Mouse (Mus musculus): Measurements from ENCODE around the gene Calr4. TPM values are rescaled to one million over a fixed set of nuclear protein-coding genes. Genes with fewer than 3 reads are reported as not detected.
A peak's percentile ranks its signal among the peaks of the same experiment; 100 is the strongest.

Gene Calr4
- polyA plus RNA-seq (2012; ENCODE audit: insufficient read depth, insufficient read length, missing spikeins), result 0.34 TPM in 1 of 2 replicates, not detected in the other

DNA sequence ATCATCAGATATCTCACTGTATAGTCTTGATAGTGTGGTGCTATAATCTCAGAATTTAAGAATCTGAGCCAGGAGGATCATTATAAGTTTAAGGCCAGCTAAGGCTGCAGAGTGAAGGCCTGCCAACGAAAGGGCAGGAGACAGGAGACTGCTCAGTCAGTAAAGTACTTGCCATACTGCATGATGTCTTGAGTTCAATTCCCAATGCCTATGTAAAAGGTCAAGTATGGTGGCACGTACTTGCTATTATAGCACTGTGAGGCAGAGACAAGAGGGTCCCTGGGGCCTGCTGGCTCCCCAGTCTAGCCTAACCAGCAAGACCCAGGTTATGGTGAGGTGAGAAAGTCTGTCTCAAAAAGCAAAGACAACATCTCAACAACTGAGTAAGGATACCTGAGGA lies at the start of gene Calr4:
Gene Calr4 (plus strand): TSS at position 301 of the 400 bp plus-strand sequence.
- H3K4me1 ChIP-seq (ENCODE audit: control insufficient read depth, insufficient read depth, low read length), result peaks cover 4% of the 10 kb centered on the region; the same call in 1 of the 2 replicates
- no peak within 1 kb of the TSS for H3K4me3 ChIP-seq (ENCODE audit: insufficient read depth, low read length)
- TF ChIP-seq CTCF (IDR thresholded peaks at IDR 0.05; ENCODE audit: low read depth, low read length), result no peak
- TF ChIP-seq POLR2A (IDR thresholded peaks at IDR 0.05; ENCODE audit: borderline replicate concordance, low read depth, low read length), result no peak
- H3K27ac ChIP-seq (ENCODE audit: insufficient read depth, low read depth, low read length), result no peak within 1 kb of the TSS

DNA sequence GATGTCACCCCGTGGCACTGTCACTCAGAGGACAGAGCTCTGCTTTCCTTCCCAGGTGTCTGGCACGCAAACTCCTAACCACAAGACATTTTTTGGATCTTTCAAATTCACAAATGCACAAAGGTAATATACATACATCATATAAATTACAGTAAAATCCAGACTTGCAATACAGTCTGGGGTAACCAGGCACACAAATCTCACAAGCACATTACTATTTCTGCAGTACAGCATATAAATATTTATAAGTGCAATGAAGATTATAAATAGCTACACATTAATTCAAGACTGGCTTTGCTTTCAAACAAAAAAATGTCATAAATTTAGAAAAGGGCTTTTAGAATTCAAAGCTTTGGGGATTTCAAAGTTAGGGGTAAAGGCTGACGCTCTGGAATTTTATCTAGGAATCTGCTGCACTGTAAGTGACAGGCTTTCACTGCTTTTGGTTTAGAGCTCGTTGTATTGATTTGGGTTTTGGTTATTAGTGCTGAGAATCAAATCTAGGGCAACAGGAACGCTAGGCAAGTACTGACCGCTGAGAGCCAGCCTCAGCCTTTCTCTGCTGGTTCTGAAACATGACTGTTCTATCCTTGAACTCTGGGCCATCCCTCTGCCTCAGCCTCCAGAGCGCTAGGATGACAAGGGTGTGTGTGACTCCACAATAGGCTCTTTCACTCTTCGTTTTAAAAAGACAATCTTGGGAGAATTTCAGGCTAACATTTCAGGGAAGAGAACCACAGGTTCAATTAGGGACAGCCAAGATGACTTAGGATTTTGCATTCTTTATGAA lies 48.5 kb upstream of the Calr4 start:
- peaks cover 6% of the 10 kb centered on the region; the same call in 1 of the 2 replicates for H3K4me1 ChIP-seq (ENCODE audit: control insufficient read depth, insufficient read depth, low read length)
- H3K27ac ChIP-seq (ENCODE audit: insufficient read depth, low read depth, low read length), result no peak overlapping the region
- no peak overlapping the region for H3K4me3 ChIP-seq (ENCODE audit: insufficient read depth, low read length)
- TF ChIP-seq POLR2A (IDR thresholded peaks at IDR 0.05; ENCODE audit: borderline replicate concordance, low read depth, low read length) (no peak), CTCF (IDR thresholded peaks at IDR 0.05; ENCODE audit: low read depth, low read length) (no peak)

GRCm38 (mm10) chr4:109191598-109191997 lies 42.7 kb upstream of the Calr4 start:
- TF ChIP-seq POLR2A (IDR thresholded peaks at IDR 0.05; ENCODE audit: borderline replicate concordance, low read depth, low read length), result no peak
- no peak overlapping the region for H3K27ac ChIP-seq (ENCODE audit: insufficient read depth, low read depth, low read length)
- no peak overlapping the region for H3K4me3 ChIP-seq (ENCODE audit: insufficient read depth, low read length)
- peaks cover 16% of the 10 kb centered on the region for H3K4me1 ChIP-seq (ENCODE audit: control insufficient read depth, insufficient read depth, low read length)

- no peak overlapping the region for H3K27ac ChIP-seq (ENCODE audit: insufficient read depth, low read depth, low read length)
- TF ChIP-seq CTCF (IDR thresholded peaks at IDR 0.05; ENCODE audit: low read depth, low read length) (no peak), POLR2A (IDR thresholded peaks at IDR 0.05; ENCODE audit: borderline replicate concordance, low read depth, low read length) (no peak)
- peaks cover 18% of the 10 kb centered on the region for H3K4me1 ChIP-seq (ENCODE audit: control insufficient read depth, insufficient read depth, low read length)
- no peak overlapping the region for H3K4me3 ChIP-seq (ENCODE audit: insufficient read depth, low read length)
These were observed 40.4 kb upstream of the Calr4 start for GRCm38 (mm10) chr4:109193886-109194285.

- H3K4me1 ChIP-seq (ENCODE audit: control insufficient read depth, insufficient read depth, low read length), result peaks cover 26% of the 10 kb centered on the region
- no peak for TF ChIP-seq CTCF (IDR thresholded peaks at IDR 0.05; ENCODE audit: low read depth, low read length)
- TF ChIP-seq POLR2A (IDR thresholded peaks at IDR 0.05; ENCODE audit: borderline replicate concordance, low read depth, low read length), result no peak
- no peak overlapping the region for H3K27ac ChIP-seq (ENCODE audit: insufficient read depth, low read depth, low read length)
- H3K4me3 ChIP-seq (ENCODE audit: insufficient read depth, low read length), result no peak overlapping the region
These were observed 38.2 kb upstream of the Calr4 start for GRCm38 (mm10) chr4:109195900-109196629.

- TF ChIP-seq POLR2A (IDR thresholded peaks at IDR 0.05; ENCODE audit: borderline replicate concordance, low read depth, low read length) (no peak), CTCF (IDR thresholded peaks at IDR 0.05; ENCODE audit: low read depth, low read length) (no peak)
- H3K4me1 ChIP-seq (ENCODE audit: control insufficient read depth, insufficient read depth, low read length), result peaks cover 23% of the 10 kb centered on the region
- peak overlapping the region; percentile 7; the same call in 1 of the 2 replicates for H3K4me3 ChIP-seq (ENCODE audit: insufficient read depth, low read length)
- H3K27ac ChIP-seq (ENCODE audit: insufficient read depth, low read depth, low read length), result peak overlapping the region; percentile 44
These were observed 35.2 kb upstream of the Calr4 start for GRCm38 (mm10) chr4:109199069-109199468.

DNA sequence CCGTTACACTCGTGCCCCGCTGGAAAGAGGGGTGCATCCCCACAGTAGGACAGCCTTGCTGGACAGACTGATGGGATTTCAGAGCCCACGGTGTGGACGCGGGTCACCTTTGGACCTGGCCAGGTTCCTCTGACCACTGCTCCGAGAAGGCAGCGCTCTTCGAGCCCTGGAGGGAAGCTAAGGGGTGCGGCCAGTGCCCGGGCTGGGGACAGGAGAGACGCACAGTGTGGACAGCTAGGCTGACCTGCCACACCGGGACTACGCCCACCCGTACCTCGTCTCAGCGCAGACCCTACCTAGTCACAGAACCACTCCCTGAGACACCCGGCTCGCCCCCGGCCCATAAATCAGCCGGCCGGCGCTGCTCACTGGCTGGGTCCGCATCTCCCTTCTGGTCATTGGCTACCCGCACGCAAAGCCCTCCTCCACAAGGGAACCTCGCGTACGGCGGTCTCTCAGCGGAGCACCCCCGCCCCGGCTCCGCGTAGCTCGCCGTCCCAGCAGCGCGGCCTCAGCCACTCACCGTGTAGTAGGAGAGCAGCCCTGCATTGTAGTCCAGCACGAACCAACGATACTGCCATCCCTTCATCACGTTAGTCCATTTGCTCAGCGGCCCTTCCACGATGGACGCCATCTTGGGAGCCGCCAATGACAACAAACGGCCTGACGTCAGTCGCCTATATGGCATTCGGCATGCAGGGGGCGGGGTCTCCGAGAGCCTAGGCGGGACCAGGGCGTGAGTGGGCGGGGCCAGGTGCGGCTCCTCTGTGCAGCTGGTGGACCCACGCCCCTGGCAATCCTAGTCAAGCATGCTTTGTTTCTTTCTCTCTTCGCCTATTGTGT lies 32.5 kb upstream of the Calr4 start, which contains the start of gene Osbpl9:
Gene Osbpl9 (minus strand): TSS at position 691 of the 843 bp plus-strand sequence.
- Histone ChIP-seq H3K27ac (ENCODE audit: insufficient read depth, low read depth, low read length) (peak within 1 kb of the TSS; percentile 26), H3K4me3 (ENCODE audit: insufficient read depth, low read length) (peak within 1 kb of the TSS; percentile 69), H3K4me1 (ENCODE audit: control insufficient read depth, insufficient read depth, low read length) (peaks cover 36% of the 10 kb centered on the region)
- TF ChIP-seq CTCF (IDR thresholded peaks at IDR 0.05; ENCODE audit: low read depth, low read length) (no peak), POLR2A (IDR thresholded peaks at IDR 0.05; ENCODE audit: borderline replicate concordance, low read depth, low read length) (no peak)

GRCm38 (mm10) chr4:109203931-109204330 lies 30.4 kb upstream of the Calr4 start:
- H3K4me1 ChIP-seq (ENCODE audit: control insufficient read depth, insufficient read depth, low read length), result peaks cover 48% of the 10 kb centered on the region
- no peak for TF ChIP-seq CTCF (IDR thresholded peaks at IDR 0.05; ENCODE audit: low read depth, low read length)
- no peak for TF ChIP-seq POLR2A (IDR thresholded peaks at IDR 0.05; ENCODE audit: borderline replicate concordance, low read depth, low read length)
- H3K27ac ChIP-seq (ENCODE audit: insufficient read depth, low read depth, low read length), result peak overlapping the region; percentile 57
- H3K4me3 ChIP-seq (ENCODE audit: insufficient read depth, low read length), result no peak overlapping the region

- peaks cover 46% of the 10 kb centered on the region for H3K4me1 ChIP-seq (ENCODE audit: control insufficient read depth, insufficient read depth, low read length)
- H3K27ac ChIP-seq (ENCODE audit: insufficient read depth, low read depth, low read length), result peak overlapping the region; percentile 63
- TF ChIP-seq CTCF (IDR thresholded peaks at IDR 0.05; ENCODE audit: low read depth, low read length) (no peak), POLR2A (IDR thresholded peaks at IDR 0.05; ENCODE audit: borderline replicate concordance, low read depth, low read length) (no peak)
- no peak overlapping the region for H3K4me3 ChIP-seq (ENCODE audit: insufficient read depth, low read length)
These were observed 29.9 kb upstream of the Calr4 start for GRCm38 (mm10) chr4:109204416-109204815.
